Mouse (Mus musculus) cerebellum, adult 8-10 months (tissue): Measurements from ENCODE around the gene Kcnj9.

Source experiments
- DNase-seq: peaks from one replicate; pipeline ENCODE4 v3.0.0; 2022

Gene Kcnj9

DNA sequence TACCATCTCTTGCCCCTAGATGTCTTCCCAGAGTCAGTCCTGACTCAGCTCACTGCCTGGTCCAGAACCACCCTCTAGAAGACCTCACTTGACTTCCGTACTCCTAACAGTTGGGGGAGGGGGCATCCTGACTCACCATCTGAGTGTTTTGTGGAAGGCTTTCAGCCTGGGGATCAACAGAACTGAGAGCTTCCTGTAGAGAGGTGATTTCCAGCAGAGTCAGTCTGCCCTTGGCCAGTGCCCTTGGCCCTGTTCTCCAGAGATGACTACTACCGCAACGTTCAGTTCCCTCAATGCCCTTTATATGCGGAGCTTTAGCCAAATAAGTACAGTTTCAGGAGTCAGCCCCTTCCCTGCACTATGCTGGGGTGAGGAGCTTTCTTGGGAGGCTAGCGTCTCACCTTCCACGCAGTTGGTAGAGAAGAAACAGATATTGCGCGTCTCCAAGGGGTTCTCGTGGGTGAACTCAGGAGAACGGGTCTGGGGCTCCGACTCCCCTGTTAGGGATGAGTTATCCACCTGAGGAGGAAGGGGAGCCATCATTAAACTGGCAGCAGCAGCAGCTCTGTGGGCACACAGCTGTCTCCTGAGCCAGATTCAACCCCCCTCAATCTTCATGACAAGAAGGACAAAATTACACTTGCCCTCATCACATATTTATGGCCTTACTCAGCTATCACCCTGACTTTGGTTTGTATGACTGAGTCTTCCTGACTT lies 40.1 kb downstream of the Kcnj9 start:
- DNase-seq, result no peak

DNA sequence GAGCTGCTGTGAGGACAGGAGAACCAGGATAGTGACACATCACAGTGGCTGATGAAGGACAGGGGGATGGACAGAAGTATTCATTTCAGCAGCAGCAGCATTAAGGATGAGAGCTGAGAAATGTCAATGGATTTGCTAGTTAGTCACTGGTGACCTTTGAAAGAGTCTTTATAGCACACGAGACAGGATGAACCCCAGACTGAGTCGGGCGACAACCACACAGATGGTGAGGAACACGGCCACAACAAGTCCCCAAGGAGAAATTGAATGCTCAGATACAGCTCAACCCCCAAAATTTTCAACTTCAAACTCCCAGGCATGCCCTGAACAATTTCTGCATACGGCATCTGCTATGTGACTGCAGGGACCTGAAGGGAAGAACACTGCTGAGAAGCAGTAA lies 42.4 kb downstream of the Kcnj9 start:
- DNase-seq, result no peak

DNA sequence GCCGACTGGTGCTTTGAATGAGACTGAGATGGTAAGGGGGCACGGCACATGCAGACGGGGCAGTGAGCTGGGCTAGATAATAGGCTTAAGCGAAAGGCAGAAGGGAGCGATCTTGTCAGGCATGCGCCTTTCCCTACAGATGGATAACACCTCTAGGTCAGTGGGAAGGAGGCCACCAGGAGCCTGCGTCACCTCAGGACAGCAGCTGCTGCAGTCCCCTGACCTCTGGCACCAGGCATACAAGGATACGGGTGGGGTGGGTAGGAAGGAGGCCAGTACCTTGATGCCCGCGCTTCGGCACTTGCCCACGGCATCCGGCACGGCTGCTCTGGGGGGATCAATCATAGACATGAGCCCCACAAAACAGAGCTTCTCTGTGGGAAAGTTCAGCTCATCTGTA lies 44.9 kb downstream of the Kcnj9 start:
- DNase-seq, result no peak

DNA sequence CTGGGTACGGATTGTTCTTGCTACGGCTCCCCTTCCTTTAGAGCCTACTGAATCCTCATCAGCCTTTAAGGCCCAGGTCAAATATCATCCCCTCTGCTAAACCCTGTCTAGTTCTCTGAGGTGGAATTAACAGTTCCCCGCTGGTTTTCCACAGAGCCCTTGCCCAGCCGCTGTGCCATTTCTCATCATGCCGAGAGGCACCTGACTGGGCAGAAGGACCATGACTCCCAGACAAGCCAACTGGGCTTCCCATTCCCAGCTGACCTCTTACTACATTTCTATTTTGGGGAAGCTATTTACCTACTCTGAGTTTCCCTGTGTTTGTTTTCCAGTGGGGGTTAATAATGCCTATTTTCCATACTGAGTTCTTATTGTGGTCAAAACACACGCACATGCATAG lies 46.0 kb downstream of the Kcnj9 start:
- DNase-seq, result no peak

DNA sequence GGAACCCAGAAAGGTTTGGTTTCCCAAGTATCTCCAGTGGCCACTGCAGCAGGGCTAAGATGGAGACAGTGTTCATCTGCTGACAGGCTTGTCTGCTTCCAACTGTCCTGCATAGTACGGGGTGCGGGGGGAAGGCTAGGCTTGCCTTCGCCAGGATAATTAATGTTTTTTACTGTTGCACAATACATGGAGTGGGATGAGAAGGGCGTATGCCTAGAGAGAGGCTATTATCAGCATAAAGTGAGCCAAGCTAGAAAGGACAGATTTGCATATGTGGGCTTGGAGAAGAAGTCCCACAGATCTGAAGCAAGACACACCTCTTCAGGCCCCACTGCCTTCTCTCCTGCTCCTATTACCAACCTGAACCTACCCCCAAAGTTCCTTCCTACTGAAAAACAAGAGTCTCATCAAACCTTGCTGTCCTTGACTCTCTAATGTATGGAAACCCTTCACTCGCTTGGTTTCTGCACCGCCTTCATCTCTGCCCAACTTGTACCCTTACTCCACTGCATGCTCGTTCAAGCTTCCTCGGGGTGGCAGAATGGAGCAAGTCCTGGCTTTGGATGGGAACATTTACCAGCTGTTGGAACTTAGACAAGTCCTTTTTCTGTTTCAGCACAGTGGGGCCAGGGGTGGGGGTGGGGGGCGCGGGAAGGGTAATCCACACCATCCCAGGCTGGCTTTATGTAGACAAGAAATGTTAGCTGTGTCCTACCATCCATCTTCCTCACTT lies 47.4 kb downstream of the Kcnj9 start:
- DNase-seq, result no peak

DNA sequence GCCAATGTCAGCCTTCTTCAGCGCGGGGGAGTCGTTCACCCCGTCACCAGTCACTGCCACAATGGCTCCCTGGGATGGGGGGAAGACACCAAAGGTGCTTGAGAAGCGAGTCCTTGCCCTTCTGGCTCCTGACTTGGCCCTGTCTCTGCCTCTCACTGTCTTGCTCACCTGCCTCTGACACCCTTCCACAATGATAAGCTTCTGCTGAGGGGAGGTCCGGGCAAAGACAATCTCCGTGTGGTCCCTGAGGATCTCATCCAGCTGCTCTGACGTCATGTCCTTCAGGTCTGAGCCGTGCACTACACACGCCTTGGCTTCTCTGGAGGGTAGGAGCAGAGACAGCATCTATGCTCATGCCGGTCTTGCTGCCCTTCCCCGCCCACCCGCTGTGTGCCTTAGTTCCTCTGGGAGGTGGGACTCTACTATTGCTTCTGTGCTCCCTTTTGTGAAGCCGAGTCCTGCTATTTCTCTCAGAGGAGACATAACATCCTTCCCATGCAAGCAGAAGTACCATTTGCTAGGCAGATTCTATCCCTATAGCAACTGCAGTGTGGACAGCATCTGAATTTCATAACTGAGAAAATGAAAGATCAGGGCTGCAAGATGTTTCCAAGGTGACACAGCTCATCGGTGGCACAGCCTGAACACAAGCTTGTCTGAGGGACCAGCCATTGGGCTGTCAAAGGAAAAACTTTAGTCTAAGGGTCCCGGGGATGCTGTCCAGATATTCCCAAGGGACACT lies 49.2 kb downstream of the Kcnj9 start:
- no peak for DNase-seq

DNA sequence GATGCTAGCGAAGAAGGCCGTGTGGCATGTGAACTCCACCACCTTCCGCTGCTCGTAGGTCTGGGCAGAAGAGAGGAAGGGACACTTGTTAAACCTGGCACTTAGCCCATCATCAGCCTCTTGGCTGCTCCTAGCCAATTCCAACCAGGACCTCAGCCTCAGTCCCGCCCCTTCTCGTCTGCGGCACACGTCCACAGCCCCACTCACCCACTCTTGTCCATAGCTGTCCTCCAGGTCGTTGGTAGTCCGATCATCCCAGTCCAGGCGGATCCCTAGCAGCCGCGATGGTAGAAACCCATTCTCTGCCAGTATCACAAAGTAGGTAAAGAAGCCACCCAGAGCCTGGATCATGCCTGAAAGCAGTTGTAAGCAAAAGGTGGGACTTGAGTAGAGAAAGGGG lies 50.8 kb downstream of the Kcnj9 start:
- no peak for DNase-seq

GRCm38 (mm10) chr1:172277172-172277571 lies 51.9 kb downstream of the Kcnj9 start:
- no peak for DNase-seq

GRCm38 (mm10) chr1:172274547-172274946 lies 54.6 kb downstream of the Kcnj9 start:
- DNase-seq, result no peak

DNA sequence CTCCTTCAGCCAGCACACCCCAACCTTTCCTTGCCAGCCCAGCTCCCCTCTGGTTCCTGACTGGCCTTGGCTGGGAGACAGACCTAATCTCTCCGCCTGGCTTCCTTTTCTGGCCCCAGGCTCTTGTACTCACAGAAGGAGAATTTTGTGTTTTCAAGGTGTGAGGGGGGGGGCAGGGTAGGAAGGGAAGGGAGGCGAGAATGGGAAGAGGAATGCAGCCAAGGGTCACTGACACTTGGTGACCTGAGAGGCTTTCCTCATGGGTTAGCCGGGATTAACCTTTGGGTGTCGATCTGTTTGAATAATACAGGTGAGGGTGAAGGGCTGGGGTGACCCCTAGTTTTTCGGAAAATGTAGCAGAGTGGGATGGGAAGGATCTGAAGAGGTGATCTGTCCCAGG lies 55.0 kb downstream of the Kcnj9 start:
- no peak for DNase-seq

GRCm38 (mm10) chr1:172273386-172273785 lies 55.7 kb downstream of the Kcnj9 start:
- no peak for DNase-seq

DNA sequence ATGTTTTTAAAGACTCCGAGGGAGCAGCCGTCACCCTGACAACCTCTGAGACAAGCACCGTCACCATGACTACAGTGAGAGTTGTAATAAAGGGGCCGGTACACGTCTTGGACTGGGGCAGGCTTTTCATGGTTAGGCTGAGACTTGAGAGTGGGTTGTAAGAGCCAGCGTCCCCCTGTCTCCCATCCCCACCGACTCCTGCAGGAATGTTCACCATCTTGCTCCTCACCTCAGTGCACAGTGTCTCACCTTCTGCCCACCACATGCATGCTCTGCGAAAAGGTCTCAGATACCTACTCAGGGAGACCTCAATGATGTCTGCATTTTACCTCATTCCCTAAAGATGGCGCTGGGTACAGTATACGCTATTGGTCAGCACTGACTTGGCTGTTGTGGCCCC lies 57.4 kb downstream of the Kcnj9 start:
- DNase-seq, result no peak

GRCm38 (mm10) chr1:172271208-172271607 lies 57.9 kb downstream of the Kcnj9 start:
- no peak for DNase-seq
